Mouse (Mus musculus) neural tube, embryonic 10.5 days (tissue): ENCODE results near the gene Gm5089.

Source experiments
- DNase-seq: peaks from one replicate; pipeline ENCODE4 v3.0.0-alpha.2; 2017; ENCODE audit warnings: low spot score; ENCODE audit errors: extremely low spot score

Gene Gm5089

GRCm38 (mm10) chr14:122426529-122427203 lies 24.2 kb downstream of the Gm5089 start:
- DNase-seq = no peak

DNA sequence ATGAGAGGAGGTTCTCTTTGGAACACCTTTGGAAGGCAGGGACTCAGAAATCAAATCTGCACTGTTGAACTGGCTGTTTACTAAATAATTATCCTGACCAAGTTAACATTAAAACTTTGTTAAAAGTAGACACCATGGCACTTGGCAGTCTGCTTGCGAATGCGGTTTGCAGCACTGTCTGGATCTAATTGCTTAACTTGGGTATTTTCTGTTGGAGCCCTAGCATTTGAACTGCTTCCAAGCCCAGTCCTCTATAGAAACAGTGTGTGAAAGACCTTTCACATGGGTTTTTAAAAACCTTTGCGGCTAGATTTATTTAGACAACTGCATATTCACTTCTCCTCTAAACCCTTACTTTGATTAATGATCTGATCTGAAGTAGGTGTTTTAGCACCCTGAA lies 26.5 kb downstream of the Gm5089 start:
- DNase-seq = no peak

GRCm38 (mm10) chr14:122416166-122416771 lies 34.6 kb downstream of the Gm5089 start:
- DNase-seq = no peak

- DNase-seq = no peak
Observed at GRCm38 (mm10) chr14:122414786-122415185, 36.1 kb downstream of the Gm5089 start.

GRCm38 (mm10) chr14:122413542-122413928 lies 37.4 kb downstream of the Gm5089 start:
- no peak for DNase-seq

- DNase-seq = no peak
Observed at GRCm38 (mm10) chr14:122412841-122413541, 37.9 kb downstream of the Gm5089 start.

GRCm38 (mm10) chr14:122406541-122407219 lies 44.2 kb downstream of the Gm5089 start:
- DNase-seq = peak; percentile 78

DNA sequence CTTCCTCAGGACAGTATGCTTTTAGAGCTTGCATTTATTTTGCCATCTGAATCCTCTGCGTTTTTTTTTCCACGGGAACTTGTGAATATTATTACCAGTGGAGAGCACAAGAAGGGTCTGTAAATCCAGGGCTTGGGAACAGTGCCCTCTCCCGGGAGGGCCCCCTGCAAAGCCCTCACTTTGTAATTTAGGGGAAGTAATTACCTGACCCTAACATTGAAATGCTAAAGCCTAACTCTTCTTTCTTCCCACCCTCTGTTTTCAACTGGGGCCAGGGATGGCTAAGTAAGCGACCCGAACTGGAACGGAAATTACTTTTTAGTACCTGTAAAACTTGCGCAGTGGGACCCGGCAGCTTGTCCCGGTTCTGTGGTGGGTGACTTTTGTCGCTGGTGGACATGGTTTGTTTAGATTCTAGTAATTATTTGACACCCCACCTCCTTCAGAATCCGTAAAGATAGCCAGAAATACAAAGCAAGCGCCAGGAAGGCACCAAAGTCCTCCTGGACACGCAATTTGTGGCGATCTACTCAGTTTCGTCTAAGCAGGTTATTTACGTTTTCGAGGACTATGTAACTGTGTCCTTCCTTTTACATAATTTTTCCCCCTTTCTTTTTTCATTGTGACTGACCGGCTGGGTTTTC lies 44.9 kb downstream of the Gm5089 start:
- peak; percentile 59 for DNase-seq

DNA sequence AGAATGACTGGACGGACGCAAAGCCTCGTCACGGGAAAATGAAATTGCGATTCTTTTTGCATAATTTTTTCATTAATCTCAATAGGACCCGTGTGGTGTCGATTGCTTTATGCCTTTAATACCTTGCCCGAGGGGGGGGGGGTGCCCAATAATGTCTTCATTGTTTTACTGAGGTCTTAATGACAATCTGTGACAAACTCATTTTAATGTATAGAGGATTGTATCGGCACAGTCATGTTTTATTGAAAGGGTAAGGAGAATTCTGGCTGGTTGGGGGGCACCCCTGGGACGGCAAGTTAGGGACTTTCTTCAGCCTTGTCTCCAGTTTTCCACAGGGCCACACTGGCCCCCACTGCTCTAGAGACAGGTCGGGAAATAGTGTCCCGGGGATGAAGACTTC lies 45.7 kb downstream of the Gm5089 start:
- DNase-seq = no peak

- DNase-seq = no peak
Observed at GRCm38 (mm10) chr14:122404596-122405154, 46.2 kb downstream of the Gm5089 start.

DNA sequence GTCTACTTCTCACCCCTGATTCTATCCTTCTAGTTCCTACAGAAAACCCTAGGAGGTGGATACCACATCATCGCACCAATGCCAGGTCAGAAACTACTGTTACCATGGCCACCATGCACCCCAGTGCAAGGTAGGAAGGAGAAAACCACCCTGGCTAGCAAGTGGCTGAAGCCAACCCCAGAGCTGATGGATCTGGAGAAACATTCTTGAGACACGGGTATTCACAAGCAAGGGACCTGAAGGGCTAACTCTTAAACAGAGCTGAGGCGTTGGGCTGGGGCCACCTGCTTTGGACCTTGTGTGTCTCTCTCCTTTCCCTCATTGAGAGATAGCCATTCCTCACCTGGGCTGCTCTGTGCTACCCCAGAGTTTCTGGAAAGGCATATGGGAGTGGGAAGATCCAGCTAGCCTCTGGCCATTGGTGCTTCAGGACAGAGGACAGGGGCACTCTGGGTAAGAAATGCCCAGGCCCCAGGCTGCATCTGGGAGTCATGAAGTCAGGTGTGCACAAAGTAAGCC lies 47.4 kb downstream of the Gm5089 start:
- no peak for DNase-seq

DNA sequence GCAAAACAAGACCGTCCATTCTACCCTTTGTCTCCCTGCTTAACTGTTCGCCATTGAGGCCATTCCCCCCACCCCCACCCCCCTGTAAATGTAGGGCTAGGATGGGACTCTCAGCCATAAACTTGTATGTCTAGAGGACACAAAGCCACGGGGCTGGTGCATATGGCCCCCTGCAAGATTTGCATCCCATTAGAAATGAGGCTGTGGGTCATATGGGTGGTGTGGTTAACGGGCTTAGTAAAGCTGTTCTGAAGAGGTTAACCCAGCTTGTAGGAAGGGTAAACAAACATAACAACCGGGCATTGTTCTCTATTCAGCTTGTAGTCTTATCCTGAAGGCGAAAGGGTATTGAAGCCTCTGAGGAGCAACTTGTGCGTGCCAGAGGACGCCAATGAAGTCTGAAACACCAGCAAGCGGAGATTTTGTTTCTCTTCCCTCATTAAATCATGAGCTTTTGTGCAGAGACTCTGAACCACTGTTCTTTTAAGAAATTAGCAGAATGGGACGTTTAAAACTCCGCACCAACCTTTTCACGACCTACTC lies 48.1 kb downstream of the Gm5089 start:
- DNase-seq = peak; percentile 32

DNA sequence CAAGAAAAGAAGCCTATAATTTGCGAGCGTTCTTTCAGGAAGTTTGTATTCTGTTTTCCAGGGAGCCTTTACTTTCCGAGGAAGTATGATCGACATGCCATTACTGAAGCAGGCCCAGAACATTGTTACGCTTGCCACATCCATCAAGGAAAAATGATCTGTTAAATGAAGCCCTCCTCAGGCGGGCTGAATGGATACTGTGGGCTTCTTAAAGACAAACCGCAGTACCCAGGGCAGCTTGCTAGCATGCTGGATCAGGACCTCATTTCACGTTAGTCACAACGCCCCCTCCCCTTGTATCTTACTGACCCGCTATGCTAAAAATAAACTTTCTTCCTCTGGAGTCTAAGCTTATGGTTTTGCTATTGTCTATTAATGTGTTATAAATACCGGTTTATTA lies 49.0 kb downstream of the Gm5089 start:
- DNase-seq = no peak

DNA sequence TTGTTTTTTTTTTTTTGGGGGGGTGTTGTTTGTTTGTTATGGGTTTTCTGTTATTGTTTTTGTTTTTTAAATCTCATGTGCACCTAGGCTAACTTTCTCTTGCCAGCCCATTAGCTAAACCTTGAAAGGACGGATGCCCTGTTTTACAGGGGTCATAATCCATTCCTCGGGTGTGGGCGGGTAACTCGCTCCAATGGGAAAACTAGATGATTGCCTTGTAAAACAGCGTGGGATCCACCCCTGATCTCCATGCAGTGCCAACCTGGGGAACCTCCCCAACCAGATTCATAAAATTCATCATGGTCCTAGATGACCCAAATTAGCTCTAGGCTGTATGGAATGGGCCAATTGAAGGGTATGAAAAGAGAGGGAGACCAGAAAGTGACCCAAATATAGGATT lies 51.0 kb downstream of the Gm5089 start:
- DNase-seq = no peak

GRCm38 (mm10) chr14:122398676-122399075 lies 52.2 kb downstream of the Gm5089 start:
- DNase-seq = no peak

DNA sequence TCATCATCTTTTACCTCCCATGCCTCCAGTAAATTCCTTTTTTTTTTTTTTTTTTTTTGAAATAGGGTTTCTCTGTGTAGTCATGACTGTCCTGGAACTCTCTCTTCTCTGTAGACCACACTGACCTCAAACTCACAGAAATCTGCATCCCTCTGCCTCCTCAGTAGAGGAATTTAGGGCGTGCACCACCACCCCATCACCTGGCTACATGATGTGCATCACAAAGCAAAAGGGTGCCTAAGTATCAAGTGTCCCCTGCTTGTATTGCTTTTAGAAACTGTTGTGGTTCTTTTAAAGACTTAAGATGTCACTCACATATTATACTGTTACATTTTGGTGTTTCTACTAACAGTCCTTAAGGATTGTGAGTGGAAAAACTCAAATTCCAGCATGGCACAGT lies 57.8 kb downstream of the Gm5089 start:
- no peak for DNase-seq

DNA sequence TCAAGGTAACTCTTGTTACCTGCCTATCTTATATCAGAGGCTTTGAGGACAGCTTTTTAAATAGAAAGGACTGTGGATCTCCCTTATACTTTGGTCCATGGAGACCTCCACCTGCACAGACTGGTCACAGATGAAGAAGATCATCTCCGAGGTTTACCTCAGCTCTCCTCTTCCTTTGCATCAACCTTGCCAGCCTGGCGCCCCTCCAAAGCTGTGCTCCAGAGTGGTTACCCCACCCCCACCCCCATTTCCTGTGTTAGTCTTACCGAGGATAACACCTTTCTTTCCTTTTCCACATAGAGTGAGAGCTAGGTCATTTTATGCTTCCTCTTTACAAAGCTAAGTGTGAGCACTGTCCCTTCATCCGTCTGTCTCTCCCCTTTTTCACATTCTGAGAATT lies 60.0 kb downstream of the Gm5089 start:
- DNase-seq = no peak

DNA sequence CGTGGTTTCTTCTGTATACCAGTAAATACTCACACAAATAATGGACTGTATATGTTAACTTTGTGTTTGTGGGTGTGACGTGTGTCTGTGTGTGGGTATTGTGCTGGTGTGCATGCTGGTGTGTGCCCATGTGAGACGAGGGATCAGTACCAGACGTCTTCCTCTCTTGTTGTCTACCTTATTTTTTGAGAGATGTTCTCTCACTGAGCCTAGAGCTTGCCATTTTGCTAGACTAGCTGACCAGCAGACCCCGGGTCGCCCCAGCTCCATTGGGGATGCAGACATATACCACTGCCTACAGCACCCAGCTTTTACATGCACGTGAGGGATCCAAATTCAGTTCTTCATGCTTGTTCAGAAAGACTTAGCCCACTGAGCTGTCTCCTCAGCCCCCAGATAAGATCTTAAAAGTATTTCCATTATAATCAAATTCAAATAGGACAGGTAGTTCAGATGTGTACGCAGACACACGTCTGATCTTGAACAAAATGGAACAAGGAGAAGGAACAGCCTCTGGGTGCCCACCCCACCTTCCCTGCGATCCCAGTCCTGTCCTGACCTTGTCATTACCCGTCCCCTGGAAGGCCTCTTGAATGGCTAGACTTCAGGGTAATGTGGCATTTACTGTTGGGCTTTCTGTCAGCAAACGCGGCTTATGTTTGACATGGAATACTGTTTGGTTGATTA lies 61.1 kb downstream of the Gm5089 start:
- no peak for DNase-seq

GRCm38 (mm10) chr14:122388431-122389031 lies 62.4 kb downstream of the Gm5089 start:
- no peak for DNase-seq

DNA sequence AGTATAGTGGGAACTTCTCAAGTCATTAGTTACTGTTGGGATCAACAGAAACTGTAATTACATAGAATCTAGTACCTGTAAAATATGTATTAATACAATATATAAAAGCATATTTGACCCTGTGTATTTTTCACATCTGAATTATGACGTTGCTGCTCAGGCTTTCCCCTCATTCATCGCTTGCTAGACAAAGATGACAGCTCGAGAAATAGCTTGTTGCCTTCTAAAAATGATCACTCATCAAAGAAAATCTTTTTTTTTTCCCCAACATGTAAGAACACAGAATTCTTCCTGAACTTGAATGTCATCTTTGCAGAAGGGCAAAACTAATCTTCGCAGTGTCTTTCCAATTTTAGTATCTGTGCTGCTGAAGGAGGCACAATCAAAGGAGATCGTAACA lies 63.1 kb downstream of the Gm5089 start:
- no peak for DNase-seq
